Mouse (Mus musculus) neural tube, embryonic 10.5 days (tissue): ENCODE data around the gene Clec3a.

Experiments
- DNase-seq: peaks from one replicate; pipeline ENCODE4 v3.0.0-alpha.2; 2017; ENCODE audit warnings: low spot score; ENCODE audit errors: extremely low spot score

The Clec3a gene

GRCm38 (mm10) chr8:114455953-114456352 is 38.1 kb downstream of the Clec3a start:
- no peak for DNase-seq

- no peak for DNase-seq
These were observed 40.4 kb downstream of the Clec3a start for GRCm38 (mm10) chr8:114458113-114458784.

- no peak for DNase-seq
These were observed 42.7 kb downstream of the Clec3a start for GRCm38 (mm10) chr8:114460600-114460999.

- DNase-seq: no peak
These were observed 44.7 kb downstream of the Clec3a start for GRCm38 (mm10) chr8:114462591-114462990.

GRCm38 (mm10) chr8:114463305-114463704 is 45.4 kb downstream of the Clec3a start:
- no peak for DNase-seq

GRCm38 (mm10) chr8:114468526-114469207 is 50.8 kb downstream of the Clec3a start:
- DNase-seq: no peak

GRCm38 (mm10) chr8:114469208-114469590 is 51.3 kb downstream of the Clec3a start:
- no peak for DNase-seq

- no peak for DNase-seq
These were observed 55.7 kb downstream of the Clec3a start for GRCm38 (mm10) chr8:114473546-114473945.
